Comparison of ENCODE assay signal across 8 mouse cellular contexts in genomic region chr16:44173155-44173941, GRCm38 (mm10). TPM values are rescaled to one million over a fixed set of nuclear protein-coding genes. Genes with fewer than 3 reads are reported as not detected.
DNase-seq lines count a peak whose midpoint lies in the region; ATAC-seq and TF ChIP-seq lines count a peak whose summit lies in the region.

Gene Usf3 (plus strand): TSS chr16:44173246.

- no peaks in the 10 kb centered on the region for H3K36me3 ChIP-seq in forebrain, embryonic 12.5 days (replicated peaks)
- H3K36me3 ChIP-seq in heart, embryonic 16.5 days (ENCODE audit: control insufficient read depth, insufficient read depth) = no peaks in the 10 kb centered on the region
- no peaks in the 10 kb centered on the region for H3K36me3 ChIP-seq in liver, embryonic 14.5 days (replicated peaks; ENCODE audit: control insufficient read depth, insufficient read depth, low read depth)
- H3K36me3 ChIP-seq in testis, adult 2 months (ENCODE audit: control insufficient read depth, insufficient read depth, low read length) = no peaks in the 10 kb centered on the region

- peak within 1 kb of the TSS; percentile 98 for H3K9ac ChIP-seq in forebrain, embryonic 12.5 days
- peak within 1 kb of the TSS; percentile 92 for H3K9ac ChIP-seq in heart, embryonic 16.5 days (ENCODE audit: low read length)
- peak within 1 kb of the TSS; percentile 90 for H3K9ac ChIP-seq in liver, embryonic 14.5 days (replicated peaks)

- peaks cover 17% of the 10 kb centered on the region for H3K4me1 ChIP-seq in forebrain, embryonic 12.5 days
- H3K4me1 ChIP-seq in heart, embryonic 16.5 days (ENCODE audit: control insufficient read depth, insufficient read depth, low read length) = peaks cover 21% of the 10 kb centered on the region
- H3K4me1 ChIP-seq in liver, embryonic 14.5 days (replicated peaks; ENCODE audit: control insufficient read depth in 2 of 2, insufficient read depth in 2 of 2, low read length in 1 of 2) = peaks cover 33 to 38% of the 10 kb centered on the region in 2 experiments
- peaks cover 4% of the 10 kb centered on the region for H3K4me1 ChIP-seq in testis, adult 2 months (ENCODE audit: control insufficient read depth, insufficient read depth, low read length)

- H3K4me2 ChIP-seq in forebrain, embryonic 12.5 days = peak within 1 kb of the TSS; percentile 75
- H3K4me2 ChIP-seq in heart, embryonic 16.5 days (ENCODE audit: low read depth, low read length) = peak within 1 kb of the TSS; percentile 92
- H3K4me2 ChIP-seq in liver, embryonic 14.5 days (ENCODE audit: low read depth) = peak within 1 kb of the TSS; percentile 96

- no peaks in the 10 kb centered on the region for H3K9me3 ChIP-seq in forebrain, embryonic 12.5 days
- no peaks in the 10 kb centered on the region for H3K9me3 ChIP-seq in heart, embryonic 16.5 days (replicated peaks; ENCODE audit: control insufficient read depth, low read length)
- H3K9me3 ChIP-seq in liver, embryonic 14.5 days (ENCODE audit: control insufficient read depth, low read length) = no peaks in the 10 kb centered on the region

- no peaks in the 10 kb centered on the region for H3K27me3 ChIP-seq in forebrain, embryonic 12.5 days
- H3K27me3 ChIP-seq in heart, embryonic 16.5 days (ENCODE audit: control insufficient read depth, insufficient read depth, low read length) = no peaks in the 10 kb centered on the region
- H3K27me3 ChIP-seq in liver, embryonic 14.5 days (ENCODE audit: control insufficient read depth, insufficient read depth, low read length) = no peaks in the 10 kb centered on the region
- H3K27me3 ChIP-seq in testis, adult 2 months (ENCODE audit: control insufficient read depth, insufficient read depth, low read length) = no peaks in the 10 kb centered on the region

- no peak for TF ChIP-seq POLR2A in testis, adult 2 months (IDR thresholded peaks at IDR 0.05; ENCODE audit: control insufficient read depth, low read depth, low read length)

- peak; percentile 78 for ATAC-seq in forebrain, embryonic 12.5 days (ENCODE audit: low FRiP score)
- ATAC-seq in heart, embryonic 16.5 days (replicated peaks; ENCODE audit: extremely low read depth, insufficient read depth, low FRiP score) = peak; percentile 69
- peak; percentile 65 for ATAC-seq in liver, embryonic 14.5 days (ENCODE audit: insufficient read depth)

- DNase-seq in CD8-positive naive resting alpha-beta T cell, adult 2 months (ENCODE audit: low read depth in 2 of 2, low spot score in 2 of 2) = peak; percentile 36 to 50
- peak; percentile 35 for DNase-seq in brain, adult 2 months (ENCODE audit: low read depth, low spot score)
- DNase-seq in kidney, postnatal 14 days = peak; percentile 73
- no peak for DNase-seq in liver, embryonic 14.5 days (ENCODE audit: low read depth in 3 of 3, low spot score in 3 of 3)
- DNase-seq in natural killer cell, adult 2 months (ENCODE audit: low spot score in 2 of 2) = peak; percentile 30 to 40

- H3K4me3 ChIP-seq in forebrain, embryonic 12.5 days (replicated peaks) = peak within 1 kb of the TSS; percentile 98
- peak within 1 kb of the TSS; percentile 85 for H3K4me3 ChIP-seq in heart, embryonic 16.5 days (ENCODE audit: low read length)
- peak within 1 kb of the TSS; percentile 83 to 96 for H3K4me3 ChIP-seq in liver, embryonic 14.5 days (ENCODE audit: insufficient read depth in 1 of 2, low read depth in 2 of 2, low read length in 2 of 2)
- H3K4me3 ChIP-seq in testis, adult 2 months (ENCODE audit: control insufficient read depth, low read depth, low read length) = peak within 1 kb of the TSS; percentile 93

- TF ChIP-seq EP300 in liver, embryonic 14.5 days (IDR thresholded peaks at IDR 0.05; ENCODE audit: low read depth) = no peak

- TF ChIP-seq CTCF in liver, embryonic 14.5 days (IDR thresholded peaks at IDR 0.05; ENCODE audit: low read depth) = no peak
- TF ChIP-seq CTCF in testis, adult 2 months (IDR thresholded peaks at IDR 0.05; ENCODE audit: control insufficient read depth, insufficient read depth, insufficient replicate concordance, low read depth, low read length) = no peak

- H3K27ac ChIP-seq in forebrain, embryonic 12.5 days = peak within 1 kb of the TSS; percentile 89
- peak within 1 kb of the TSS; percentile 97 for H3K27ac ChIP-seq in heart, embryonic 16.5 days (ENCODE audit: low read length)
- peak within 1 kb of the TSS; percentile 85 for H3K27ac ChIP-seq in liver, embryonic 14.5 days
- H3K27ac ChIP-seq in testis, adult 2 months (ENCODE audit: control insufficient read depth, insufficient read depth, low read depth, low read length) = peak within 1 kb of the TSS; percentile 70

- 0% methylated on average over 44 of the region's 77 CpGs for WGBS in forebrain, embryonic 12.5 days
- under 1% methylated on average over 52 of the region's 77 CpGs for WGBS in heart, embryonic 16.5 days
- under 1% methylated on average over 50 of the region's 77 CpGs for WGBS in liver, embryonic 14.5 days (ENCODE audit: insufficient replicate concordance)

RNA-seq across cellular contexts. Expression of gene Usf3, which starts in this region (rescaled TPM):
- polyA plus RNA-seq in forebrain, embryonic 12.5 days (2016; fragmentation: Nextera tagmentation; extraction: Ambion mirVana) = 4.7 and 4.8 TPM in 2 replicates
- polyA plus RNA-seq in heart, embryonic 16.5 days (2015; fragmentation: Nextera tagmentation; extraction: Ambion mirVana) = 1.9 and 2.0 TPM in 2 replicates
- 3.7 and 3.9 TPM in 2 replicates for polyA plus RNA-seq in liver, embryonic 14.5 days (2012; rRNA removed)
- 2.7 and 3.1 TPM in 2 replicates for polyA plus RNA-seq in liver, embryonic 14.5 days (2014; fragmentation: Nextera tagmentation; extraction: Ambion mirVana)
- 3.4 and 3.9 TPM in 2 replicates for polyA plus RNA-seq in testis, adult 2 months (2012; rRNA removed)

Comparison
In these comparisons a context has a peak if more than half of its experiments do, and no peak if none do; other contexts are left out.
1. DNase-seq: peak in CD8-positive naive resting alpha-beta T cell, adult 2 months (2 of 2), brain, adult 2 months (single experiment), kidney, postnatal 14 days (single experiment) and natural killer cell, adult 2 months (2 of 2); none in liver, embryonic 14.5 days (0 of 3).
2. Peak in every context shown above with its lines, with median percentiles within 50 percentile points of each other: ATAC-seq, H3K27ac ChIP-seq, H3K4me2 ChIP-seq, H3K4me3 ChIP-seq and H3K9ac ChIP-seq.